Mouse (Mus musculus) neural tube, embryonic 11.5 days (tissue): ENCODE results near the gene Eif2ak1. TPM values are rescaled to one million over a fixed set of nuclear protein-coding genes. Genes with fewer than 3 reads are reported as not detected.
A peak's percentile ranks its signal among the peaks of the same experiment; 100 is the strongest.

Source experiments
- ATAC-seq: fragments of 200-750 bp; cut with Nextera tagmentation; 2 replicates; pipeline ENCODE4 v1.8.0; 2017; ENCODE audit warnings: moderate number of reproducible peaks, mild to moderate bottlenecking, moderate TSS enrichment, moderate library complexity; ENCODE audit not compliant: insufficient read depth, low FRiP score, low TSS enrichment
- DNase-seq: peaks from one replicate; pipeline ENCODE4 v3.0.0-alpha.2; 2015; ENCODE audit warnings: low spot score
- H3K27ac ChIP-seq: fragments of 300-500 bp; sonication (generic); 2 replicates; pipeline ENCODE4 v1.5.1; 2014; ENCODE audit warnings: low read depth, mild to moderate bottlenecking, low read length
- H3K27me3 ChIP-seq: fragments of 300-500 bp; sonication (generic); 2 replicates; pipeline ENCODE4 v1.6.1; 2014; ENCODE audit warnings: mild to moderate bottlenecking, low read length, mixed read lengths; ENCODE audit not compliant: control insufficient read depth, insufficient read depth
- H3K36me3 ChIP-seq: fragments of 300-500 bp; sonication (generic); 2 replicates; pipeline ENCODE4 v1.6.1; 2014; ENCODE audit warnings: mild to moderate bottlenecking, low read length, moderate library complexity, mixed read lengths; ENCODE audit not compliant: control insufficient read depth, insufficient read depth
- H3K4me1 ChIP-seq: fragments of 300-500 bp; sonication (generic); 2 replicates; pipeline ENCODE4 v1.6.1; 2014; ENCODE audit warnings: low read length, mixed read lengths; ENCODE audit not compliant: control insufficient read depth, insufficient read depth
- H3K4me2 ChIP-seq: fragments of 300-500 bp; sonication (generic); 2 replicates; pipeline ENCODE4 v1.6.1; 2014; ENCODE audit warnings: low read depth, mild to moderate bottlenecking, moderate library complexity
- H3K4me3 ChIP-seq: fragments of 300-500 bp; sonication (generic); 2 replicates; pipeline ENCODE4 v1.5.1; 2014; ENCODE audit warnings: low read depth, low read length
- H3K9ac ChIP-seq: fragments of 300-500 bp; sonication (generic); 2 replicates; pipeline ENCODE4 v1.6.1; 2014; ENCODE audit warnings: mild to moderate bottlenecking, low read length
- H3K9me3 ChIP-seq: fragments of 300-500 bp; sonication (generic); 2 replicates; pipeline ENCODE4 v1.6.1; 2016; ENCODE audit warnings: low read length; ENCODE audit not compliant: control insufficient read depth
- WGBS: fragments of 180-500 bp; shearing (Covaris S2); extraction: QIAGEN DNeasy Blood & Tissue Kit; methylation state at CpG from one replicate; pipeline ENCODE4 v1.1.7; 2014; 5-methylcytosine and 5-hydroxymethylcytosine counted together
- polyA plus RNA-seq: library from polyadenylated mRNA; unstranded; fragments of >200 nt; fragmentation: Nextera tagmentation; extraction: Ambion mirVana; gene quantifications from 2 replicates; pipeline ENCODE4 v1.2.1, GENCODE M21; 2014

The Eif2ak1 gene
- polyA plus RNA-seq, 1 experiment from 2014 or later: 55.2 TPM

DNA sequence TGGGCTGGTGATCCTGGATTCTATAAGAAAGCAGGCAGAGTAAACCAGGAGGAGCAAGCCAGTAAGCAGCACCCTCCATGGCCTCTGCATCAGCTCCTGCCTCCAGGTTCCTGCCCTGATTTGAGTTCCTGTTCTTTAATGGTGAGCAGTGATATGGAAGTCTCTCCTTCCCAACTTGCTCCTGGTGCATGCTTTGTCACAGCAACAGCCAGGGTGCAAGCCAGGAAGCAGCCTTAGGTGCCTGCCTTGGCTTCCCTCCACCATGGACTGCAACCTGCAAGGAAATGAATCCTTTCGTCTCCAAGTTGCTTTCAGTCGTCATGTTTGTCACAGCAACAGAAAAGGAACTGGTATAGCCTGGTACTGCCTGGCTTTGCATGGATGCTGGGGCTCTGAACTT is 3.0 kb upstream of the Eif2ak1 start:
- no peak for ATAC-seq
- Histone ChIP-seq H3K36me3 (no peaks in the 10 kb centered on the region), H3K9me3 (no peaks in the 10 kb centered on the region), H3K27me3 (no peaks in the 10 kb centered on the region), H3K4me3 (no peak overlapping the region), H3K9ac (no peak overlapping the region), H3K27ac (no peak overlapping the region), H3K4me2 (no peak overlapping the region), H3K4me1 (peaks cover 10% of the 10 kb centered on the region)
- WGBS: 77% methylated on average over 2 of the region's 2 CpGs
- DNase-seq: no peak

- ATAC-seq (peak; percentile 67), DNase-seq (no peak)
- H3K9ac ChIP-seq: peak overlapping the region; percentile 82
- peak overlapping the region; percentile 70 for H3K4me2 ChIP-seq
- H3K9me3 ChIP-seq: no peaks in the 10 kb centered on the region
- H3K4me1 ChIP-seq: peaks cover 10% of the 10 kb centered on the region
- no peaks in the 10 kb centered on the region for H3K27me3 ChIP-seq
- peak overlapping the region; percentile 89 for H3K4me3 ChIP-seq
- H3K27ac ChIP-seq: peak overlapping the region; percentile 44; the same call in 1 of the 2 replicates
- under 1% methylated on average over 29 of the region's 32 CpGs for WGBS
- H3K36me3 ChIP-seq: no peaks in the 10 kb centered on the region
Measured at GRCm38 (mm10) chr5:143817931-143818311, 333 bp downstream of the Eif2ak1 start.

GRCm38 (mm10) chr5:143818461-143818860 is 873 bp downstream of the Eif2ak1 start:
- peaks cover 10% of the 10 kb centered on the region for H3K4me1 ChIP-seq
- no peak overlapping the region for H3K27ac ChIP-seq
- no peak for ATAC-seq
- H3K4me2 ChIP-seq: peak overlapping the region; percentile 70
- peak overlapping the region; percentile 89 for H3K4me3 ChIP-seq
- DNase-seq: no peak
- H3K9ac ChIP-seq: peak overlapping the region; percentile 82
- no peaks in the 10 kb centered on the region for H3K36me3 ChIP-seq
- no peaks in the 10 kb centered on the region for H3K9me3 ChIP-seq
- WGBS: 21% methylated on average over 10 of the region's 10 CpGs
- no peaks in the 10 kb centered on the region for H3K27me3 ChIP-seq

- H3K27ac ChIP-seq: no peak overlapping the region
- H3K4me1 ChIP-seq: peaks cover 10% of the 10 kb centered on the region
- H3K9me3 ChIP-seq: no peaks in the 10 kb centered on the region
- no peaks in the 10 kb centered on the region for H3K27me3 ChIP-seq
- WGBS: 85% methylated on average over 13 of the region's 13 CpGs
- DNase-seq: no peak
- no peaks in the 10 kb centered on the region for H3K36me3 ChIP-seq
- no peak for ATAC-seq
- no peak overlapping the region for H3K9ac ChIP-seq
- no peak overlapping the region for H3K4me3 ChIP-seq
- 0 out of 2 replicates have a peak overlapping the region, but pooled peaks have one; percentile 2 for H3K4me2 ChIP-seq
Measured at GRCm38 (mm10) chr5:143818949-143819348, 1.4 kb downstream of the Eif2ak1 start.

DNA sequence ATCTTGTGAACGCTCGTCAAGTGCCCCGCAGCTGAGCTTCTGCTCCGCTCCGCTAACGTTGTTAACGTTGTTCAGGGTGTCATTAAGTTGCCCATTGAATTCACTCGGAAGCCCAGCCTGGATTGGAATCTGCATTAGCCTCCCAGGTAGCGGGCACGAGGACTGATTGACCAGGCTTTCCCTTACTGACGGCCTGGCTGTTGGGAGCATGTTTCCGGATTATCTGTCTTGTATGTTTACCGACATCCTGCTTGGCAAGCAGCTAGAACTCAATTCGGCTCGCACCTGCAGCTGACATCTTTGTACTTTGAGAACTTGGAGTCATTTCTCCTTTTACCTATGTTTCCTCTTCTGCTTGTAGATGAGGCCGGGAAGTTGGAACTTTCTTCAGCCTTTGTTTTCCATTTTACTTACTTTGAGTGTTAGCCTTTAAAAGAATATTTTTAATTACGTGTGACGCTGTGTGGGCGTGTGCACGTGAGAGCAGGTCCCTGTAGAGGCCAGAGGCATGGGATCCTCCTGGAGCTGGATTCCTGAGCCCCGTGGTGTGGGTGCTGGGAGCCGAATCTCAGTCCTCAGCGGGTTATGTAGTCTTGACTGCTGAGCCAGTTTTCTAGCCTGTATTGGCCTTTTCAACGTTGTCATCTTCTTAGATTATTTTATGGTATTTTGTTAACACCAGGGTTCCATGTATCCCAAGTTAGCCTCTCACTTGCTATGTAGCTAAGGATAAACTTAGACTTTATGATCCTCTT is 2.5 kb downstream of the Eif2ak1 start:
- Histone ChIP-seq H3K4me2 (no peak overlapping the region), H3K27ac (no peak overlapping the region), H3K27me3 (no peaks in the 10 kb centered on the region), H3K9ac (no peak overlapping the region), H3K4me3 (no peak overlapping the region), H3K9me3 (no peaks in the 10 kb centered on the region), H3K36me3 (no peaks in the 10 kb centered on the region), H3K4me1 (peaks cover 10% of the 10 kb centered on the region)
- whole genome bisulfite sequencing: 88% methylated on average over 24 of the region's 24 CpGs
- DNase-seq (no peak), ATAC-seq (no peak)

- H3K36me3 ChIP-seq: no peaks in the 10 kb centered on the region
- no peak for DNase-seq
- H3K9me3 ChIP-seq: no peaks in the 10 kb centered on the region
- no peak overlapping the region for H3K4me2 ChIP-seq
- WGBS: 94% methylated on average over 5 of the region's 5 CpGs
- ATAC-seq: no peak
- no peak overlapping the region for H3K9ac ChIP-seq
- H3K27me3 ChIP-seq: no peaks in the 10 kb centered on the region
- peaks cover 10% of the 10 kb centered on the region for H3K4me1 ChIP-seq
- H3K4me3 ChIP-seq: no peak overlapping the region
- no peak overlapping the region for H3K27ac ChIP-seq
Measured at GRCm38 (mm10) chr5:143820820-143821219, 3.2 kb downstream of the Eif2ak1 start.

DNA sequence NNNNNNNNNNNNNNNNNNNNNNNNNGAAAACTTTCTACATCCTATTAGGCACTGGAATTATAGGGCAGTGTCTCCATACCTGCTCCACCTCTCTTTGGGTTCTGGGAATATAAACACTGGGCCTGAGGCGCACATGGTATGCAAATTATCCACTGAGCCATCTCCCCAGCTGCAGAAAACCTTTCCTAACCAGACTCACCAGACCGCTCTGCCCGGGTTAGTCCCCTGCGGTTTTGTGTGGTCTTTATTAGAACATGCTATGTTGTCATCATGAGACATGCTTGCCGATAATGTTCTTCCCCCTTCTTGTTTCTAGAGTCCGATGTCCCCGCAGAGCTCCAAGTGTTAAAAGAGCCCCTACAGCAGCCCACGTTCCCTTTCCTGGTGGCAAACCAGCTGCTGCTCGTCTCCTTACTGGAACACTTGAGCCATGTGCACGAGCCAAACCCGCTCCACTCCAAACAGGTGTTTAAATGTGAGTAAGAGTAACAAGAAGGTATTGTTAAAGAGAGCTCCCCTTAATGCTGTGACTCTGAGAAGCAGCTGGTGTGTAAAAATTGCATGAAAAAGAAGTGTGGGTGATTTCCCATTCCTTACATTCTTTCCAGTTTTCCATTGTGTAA is 54.1 kb downstream of the Eif2ak1 start:
- Histone ChIP-seq H3K4me1 (no peaks in the 10 kb centered on the region), H3K4me3 (no peak overlapping the region), H3K9ac (no peak overlapping the region), H3K4me2 (no peak overlapping the region), H3K36me3 (peaks cover 6% of the 10 kb centered on the region), H3K9me3 (no peaks in the 10 kb centered on the region), H3K27ac (no peak overlapping the region), H3K27me3 (no peaks in the 10 kb centered on the region)
- DNase-seq: no peak
- no peak for ATAC-seq
- WGBS: 91% methylated on average over 11 of the region's 11 CpGs

DNA sequence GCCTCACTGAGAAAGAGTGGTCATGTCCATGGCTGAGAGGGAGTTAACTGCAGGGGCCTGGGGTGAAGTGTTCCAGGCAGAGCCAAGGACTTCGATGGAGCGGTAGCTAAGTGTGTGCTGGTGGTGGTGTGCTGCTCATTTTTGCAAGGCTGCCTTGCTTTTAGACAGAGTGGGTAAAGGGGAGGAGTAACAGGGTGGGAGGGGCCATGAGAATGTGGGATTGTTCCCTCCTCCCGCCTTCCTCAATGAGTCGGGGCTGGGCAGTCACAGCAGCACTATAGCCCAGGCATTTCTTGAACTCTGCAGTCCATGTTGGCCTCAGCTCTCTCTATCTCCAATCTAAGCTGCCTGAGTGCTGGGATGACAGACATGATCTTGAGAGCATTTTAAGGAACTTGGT is 57.0 kb downstream of the Eif2ak1 start:
- H3K36me3 ChIP-seq: peaks cover 8% of the 10 kb centered on the region
- WGBS: 70% methylated on average over 4 of the region's 4 CpGs
- no peak for ATAC-seq

DNA sequence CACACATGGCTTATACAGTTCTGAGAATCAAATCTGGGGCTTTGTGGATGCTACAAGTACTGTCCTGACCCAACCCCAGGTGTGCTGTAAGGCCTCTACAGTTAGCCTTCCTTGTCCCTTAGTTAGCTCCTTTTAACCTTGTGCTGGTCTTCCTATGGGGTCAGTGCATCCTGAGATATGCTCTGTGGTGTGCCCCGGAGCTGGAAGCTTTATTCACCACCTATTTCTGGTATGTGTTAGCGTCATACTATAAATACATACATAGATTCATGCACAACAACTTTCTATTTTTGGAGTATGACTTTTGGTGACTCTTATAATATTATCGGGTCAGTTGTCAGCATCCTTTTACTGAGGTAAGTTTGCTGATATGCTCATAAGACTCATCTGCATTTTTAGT is 67.7 kb downstream of the Eif2ak1 start:
- ATAC-seq (no peak), DNase-seq (no peak)
- Histone ChIP-seq H3K27me3 (no peaks in the 10 kb centered on the region), H3K4me3 (no peak overlapping the region), H3K4me1 (no peaks in the 10 kb centered on the region), H3K36me3 (peaks cover 30% of the 10 kb centered on the region), H3K27ac (no peak overlapping the region), H3K4me2 (no peak overlapping the region), H3K9me3 (no peaks in the 10 kb centered on the region), H3K9ac (no peak overlapping the region)
- WGBS: 97% methylated on average over 3 of the region's 3 CpGs

More for the DNA sequence above, 57.0 kb downstream of the Eif2ak1 start:
- no peak overlapping the region for H3K9ac ChIP-seq
- H3K4me1 ChIP-seq: no peaks in the 10 kb centered on the region
- no peak overlapping the region for H3K4me3 ChIP-seq
- no peak overlapping the region for H3K4me2 ChIP-seq
- H3K9me3 ChIP-seq: no peaks in the 10 kb centered on the region
- H3K27ac ChIP-seq: no peak overlapping the region
- no peaks in the 10 kb centered on the region for H3K27me3 ChIP-seq
- no peak for DNase-seq
